Mouse (Mus musculus): Measurements from ENCODE around the gene E330021D16Rik. TPM values are rescaled to one million over a fixed set of nuclear protein-coding genes. Genes with fewer than 3 reads are reported as not detected.

Gene E330021D16Rik
- polyA plus RNA-seq, 1 experiment = not detected

DNA sequence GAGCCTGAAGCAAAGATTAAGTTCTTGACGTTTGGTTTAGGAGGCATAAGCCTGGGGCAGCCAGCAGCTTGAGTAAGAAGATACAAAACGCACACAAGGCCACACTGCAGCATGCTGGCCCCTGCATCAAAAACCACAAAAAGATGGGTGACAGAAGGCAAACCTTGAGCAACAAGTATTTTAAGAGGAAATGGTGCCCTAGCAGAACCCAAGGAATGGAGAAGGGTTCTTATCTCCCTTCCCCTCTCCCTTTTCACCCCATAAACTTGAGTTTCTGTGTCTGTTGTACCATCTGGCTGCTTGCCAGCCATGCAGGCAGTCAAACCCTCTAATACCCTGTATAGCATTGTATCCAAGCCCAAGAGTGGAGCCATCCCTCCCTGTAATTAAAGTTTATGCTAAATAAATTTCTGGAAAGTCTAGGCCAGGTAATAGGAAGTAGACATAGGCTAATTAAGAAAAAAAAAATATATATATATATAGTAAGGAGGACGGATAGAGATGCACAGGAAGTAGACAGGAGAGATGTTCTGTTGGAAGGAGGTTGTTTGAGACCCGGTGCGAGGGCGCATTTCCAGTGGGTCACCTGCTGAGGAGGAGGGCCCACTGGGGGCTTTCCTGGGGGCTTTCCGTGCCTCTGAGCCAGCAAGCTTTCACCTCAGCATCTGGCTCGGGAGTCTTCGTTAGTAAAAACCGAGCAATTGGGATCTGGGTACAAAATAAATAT is 16.0 kb upstream of the E330021D16Rik start:
- H3K4me1 ChIP-seq (ENCODE audit: control insufficient read depth, insufficient read depth, insufficient read length, low read length) = peaks cover 2% of the 10 kb centered on the region; the same call in 1 of the 2 replicates
- no peak overlapping the region for H3K27ac ChIP-seq (ENCODE audit: insufficient read depth, low read depth, low read length)
- 63% methylated on average over 10 of the region's 10 CpGs for WGBS
- no peaks in the 10 kb centered on the region for H3K27me3 ChIP-seq (ENCODE audit: control insufficient read depth, insufficient read depth, low read length)
- no peak overlapping the region for H3K4me3 ChIP-seq (ENCODE audit: low read depth, low read length)
- no peak for TF ChIP-seq POLR2A (IDR thresholded peaks at IDR 0.05; ENCODE audit: low read depth, low read length)
- H3K36me3 ChIP-seq (ENCODE audit: control insufficient read depth, insufficient read depth, low read length) = no peaks in the 10 kb centered on the region

DNA sequence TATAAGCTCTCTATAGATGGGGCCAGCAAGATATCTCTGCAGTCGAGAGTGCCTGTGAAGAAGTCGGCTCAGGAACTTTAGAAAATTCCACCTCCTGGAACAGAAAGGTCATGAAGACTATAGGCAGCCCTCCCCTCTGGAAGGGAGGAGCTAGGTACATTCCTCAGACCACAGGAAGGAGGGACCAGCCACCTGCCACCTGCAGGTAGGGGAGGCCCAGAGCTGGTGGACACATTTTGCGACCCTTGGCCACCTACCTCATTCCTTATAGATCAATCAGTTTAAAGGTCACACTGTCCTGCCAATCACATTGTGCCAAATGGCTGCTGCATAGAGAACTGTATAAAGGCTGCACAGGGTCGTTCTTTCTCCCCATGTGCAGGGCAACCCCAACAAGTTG is 14.1 kb upstream of the E330021D16Rik start:
- Histone ChIP-seq H3K4me1 (ENCODE audit: control insufficient read depth, insufficient read depth, insufficient read length, low read length) (peaks cover 4% of the 10 kb centered on the region; the same call in 1 of the 2 replicates), H3K4me3 (ENCODE audit: low read depth, low read length) (no peak overlapping the region), H3K27me3 (ENCODE audit: control insufficient read depth, insufficient read depth, low read length) (no peaks in the 10 kb centered on the region), H3K27ac (ENCODE audit: insufficient read depth, low read depth, low read length) (no peak overlapping the region; the same call in 1 of the 2 replicates), H3K36me3 (ENCODE audit: control insufficient read depth, insufficient read depth, low read length) (no peaks in the 10 kb centered on the region)
- TF ChIP-seq CTCF (IDR thresholded peaks at IDR 0.05; ENCODE audit: extremely low read depth, insufficient read length, insufficient replicate concordance, low read depth, low read length) (no peak), POLR2A (IDR thresholded peaks at IDR 0.05; ENCODE audit: low read depth, low read length) (no peak)
- 23% methylated on average over 4 of the region's 4 CpGs for WGBS

DNA sequence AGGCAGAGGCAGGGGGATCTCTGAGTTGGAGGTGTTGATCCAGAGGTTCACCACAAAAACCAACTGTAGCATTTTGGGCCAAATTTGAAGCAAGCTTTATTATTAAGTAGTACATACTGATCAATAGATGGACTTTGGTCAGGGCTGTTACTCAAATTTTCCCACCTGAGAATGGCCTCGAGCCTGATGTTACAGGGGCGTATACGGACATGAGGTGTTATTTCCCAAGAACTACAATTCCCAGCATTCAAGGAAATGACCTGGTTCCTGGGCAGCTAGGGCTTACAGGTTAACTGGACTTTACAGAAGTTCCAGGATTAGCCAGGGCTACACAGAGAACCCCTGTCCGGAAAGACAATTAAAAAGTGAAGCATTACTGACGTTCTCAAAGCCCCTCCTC is 13.0 kb upstream of the E330021D16Rik start:
- 70% methylated on average over 5 of the region's 5 CpGs for WGBS
- H3K4me1 ChIP-seq (ENCODE audit: control insufficient read depth, insufficient read depth, insufficient read length, low read length) = peaks cover 4% of the 10 kb centered on the region; the same call in 1 of the 2 replicates
- H3K27ac ChIP-seq (ENCODE audit: insufficient read depth, low read depth, low read length) = no peak overlapping the region
- no peaks in the 10 kb centered on the region for H3K27me3 ChIP-seq (ENCODE audit: control insufficient read depth, insufficient read depth, low read length)
- H3K4me3 ChIP-seq (ENCODE audit: low read depth, low read length) = no peak overlapping the region
- no peak for TF ChIP-seq CTCF (IDR thresholded peaks at IDR 0.05; ENCODE audit: extremely low read depth, insufficient read length, insufficient replicate concordance, low read depth, low read length)
- no peak for TF ChIP-seq POLR2A (IDR thresholded peaks at IDR 0.05; ENCODE audit: low read depth, low read length)
- no peaks in the 10 kb centered on the region for H3K36me3 ChIP-seq (ENCODE audit: control insufficient read depth, insufficient read depth, low read length)

DNA sequence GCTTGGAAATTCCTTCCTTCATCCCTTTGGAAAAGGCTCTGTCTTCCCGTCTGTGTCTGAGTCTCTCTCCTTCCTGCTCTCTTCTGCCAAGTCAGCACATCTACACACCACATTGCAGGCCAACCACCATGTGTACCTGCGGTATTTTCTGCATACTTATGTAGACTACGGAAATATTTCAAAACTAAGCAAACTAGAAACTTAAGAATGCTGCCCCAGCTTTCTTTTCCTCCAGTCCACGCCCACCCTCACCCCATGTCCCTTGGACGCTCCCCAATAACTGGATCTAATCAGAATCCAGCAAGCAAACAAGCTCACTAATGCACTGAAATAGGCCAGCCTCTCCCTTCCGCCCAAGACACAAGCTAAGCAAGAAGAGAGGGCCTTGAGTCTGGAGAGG is 11.9 kb upstream of the E330021D16Rik start:
- WGBS = 34% methylated on average over 6 of the region's 6 CpGs
- no peak overlapping the region for H3K27ac ChIP-seq (ENCODE audit: insufficient read depth, low read depth, low read length)

DNA sequence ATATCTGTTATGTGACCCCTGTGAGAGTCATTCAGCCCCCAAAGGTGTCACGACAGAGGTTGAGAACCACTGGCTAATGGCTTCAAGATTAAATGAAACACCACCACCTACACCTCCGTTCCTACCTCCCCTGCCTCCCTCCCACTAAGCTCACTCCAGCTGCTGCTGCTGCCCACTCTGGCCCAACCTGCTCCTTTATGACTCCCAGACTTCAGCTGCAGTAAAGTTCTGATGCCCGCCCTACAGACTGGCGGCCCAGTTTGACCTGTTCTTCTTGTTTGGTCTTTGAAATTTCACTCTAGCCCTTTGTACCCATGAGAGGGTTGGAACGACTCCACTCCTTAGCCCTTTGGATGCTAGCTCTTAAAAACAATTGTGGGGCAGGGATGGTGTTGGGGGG is 10.6 kb upstream of the E330021D16Rik start:
- no peaks in the 10 kb centered on the region for H3K27me3 ChIP-seq (ENCODE audit: control insufficient read depth, insufficient read depth, low read length)
- H3K4me3 ChIP-seq (ENCODE audit: low read depth, low read length) = no peak overlapping the region
- 33% methylated on average over 5 of the region's 5 CpGs for WGBS
- no peaks in the 10 kb centered on the region for H3K36me3 ChIP-seq (ENCODE audit: control insufficient read depth, insufficient read depth, low read length)
- H3K4me1 ChIP-seq (ENCODE audit: control insufficient read depth, insufficient read depth, insufficient read length, low read length) = peaks cover 4% of the 10 kb centered on the region; the same call in 1 of the 2 replicates
- TF ChIP-seq POLR2A (IDR thresholded peaks at IDR 0.05; ENCODE audit: low read depth, low read length) = no peak
- TF ChIP-seq CTCF (IDR thresholded peaks at IDR 0.05; ENCODE audit: extremely low read depth, insufficient read length, insufficient replicate concordance, low read depth, low read length) = no peak
- H3K27ac ChIP-seq (ENCODE audit: insufficient read depth, low read depth, low read length) = no peak overlapping the region

More for the DNA sequence above, 11.9 kb upstream of the E330021D16Rik start:
- Histone ChIP-seq H3K4me1 (ENCODE audit: control insufficient read depth, insufficient read depth, insufficient read length, low read length) (peaks cover 4% of the 10 kb centered on the region; the same call in 1 of the 2 replicates), H3K27me3 (ENCODE audit: control insufficient read depth, insufficient read depth, low read length) (no peaks in the 10 kb centered on the region), H3K36me3 (ENCODE audit: control insufficient read depth, insufficient read depth, low read length) (no peaks in the 10 kb centered on the region), H3K4me3 (ENCODE audit: low read depth, low read length) (no peak overlapping the region)
- TF ChIP-seq POLR2A (IDR thresholded peaks at IDR 0.05; ENCODE audit: low read depth, low read length) (no peak), CTCF (IDR thresholded peaks at IDR 0.05; ENCODE audit: extremely low read depth, insufficient read length, insufficient replicate concordance, low read depth, low read length) (no peak)

DNA sequence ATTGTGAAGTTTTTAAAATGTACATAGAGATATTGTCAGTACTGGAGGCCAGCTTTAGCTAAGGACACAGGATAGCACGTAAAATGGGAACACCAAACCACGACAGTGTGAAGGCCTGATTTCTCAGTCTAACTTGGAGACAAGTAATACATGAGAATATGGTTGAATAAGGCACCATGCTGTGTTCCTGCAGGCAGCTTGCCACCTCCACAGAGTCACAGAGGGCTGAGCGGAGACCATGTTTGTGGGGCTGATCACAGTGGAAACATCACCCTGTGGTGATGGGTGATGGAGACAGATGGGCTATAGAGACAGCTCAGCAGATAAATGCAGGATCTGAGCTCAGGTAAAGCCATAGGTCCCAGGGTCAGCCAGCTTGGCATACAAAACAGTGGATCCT is 8.8 kb upstream of the E330021D16Rik start:
- Histone ChIP-seq H3K4me3 (ENCODE audit: low read depth, low read length) (no peak overlapping the region), H3K4me1 (ENCODE audit: control insufficient read depth, insufficient read depth, insufficient read length, low read length) (peaks cover 2% of the 10 kb centered on the region; the same call in 1 of the 2 replicates), H3K27ac (ENCODE audit: insufficient read depth, low read depth, low read length) (no peak overlapping the region), H3K36me3 (ENCODE audit: control insufficient read depth, insufficient read depth, low read length) (no peaks in the 10 kb centered on the region), H3K27me3 (ENCODE audit: control insufficient read depth, insufficient read depth, low read length) (no peaks in the 10 kb centered on the region)
- TF ChIP-seq CTCF (IDR thresholded peaks at IDR 0.05; ENCODE audit: extremely low read depth, insufficient read length, insufficient replicate concordance, low read depth, low read length) (no peak), POLR2A (IDR thresholded peaks at IDR 0.05; ENCODE audit: low read depth, low read length) (no peak)
- 95% methylated on average over 3 of the region's 3 CpGs for WGBS

DNA sequence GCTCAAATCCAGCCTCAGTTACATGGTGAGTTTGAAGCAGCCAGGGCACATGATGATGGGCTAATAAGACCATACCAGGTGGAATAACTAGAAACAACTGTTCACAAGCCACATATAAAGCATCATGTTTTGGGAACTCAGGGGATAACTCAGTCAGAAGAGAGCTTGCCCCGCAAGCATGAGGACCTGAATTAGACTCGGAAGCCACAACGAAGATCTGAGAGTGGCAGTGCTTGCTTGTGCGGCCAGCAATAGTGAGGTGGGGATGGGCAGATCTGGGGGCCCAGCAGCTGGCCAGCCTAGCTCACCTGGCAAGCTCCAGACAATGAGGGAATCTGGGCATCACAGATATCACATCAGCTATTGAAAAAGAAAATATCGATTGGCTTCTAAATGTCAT is 7.8 kb upstream of the E330021D16Rik start:
- H3K36me3 ChIP-seq (ENCODE audit: control insufficient read depth, insufficient read depth, low read length) = no peaks in the 10 kb centered on the region
- H3K27me3 ChIP-seq (ENCODE audit: control insufficient read depth, insufficient read depth, low read length) = no peaks in the 10 kb centered on the region
- peaks cover 2% of the 10 kb centered on the region; the same call in 1 of the 2 replicates for H3K4me1 ChIP-seq (ENCODE audit: control insufficient read depth, insufficient read depth, insufficient read length, low read length)
- H3K27ac ChIP-seq (ENCODE audit: insufficient read depth, low read depth, low read length) = no peak overlapping the region
- H3K4me3 ChIP-seq (ENCODE audit: low read depth, low read length) = no peak overlapping the region
- no peak for TF ChIP-seq POLR2A (IDR thresholded peaks at IDR 0.05; ENCODE audit: low read depth, low read length)
- TF ChIP-seq CTCF (IDR thresholded peaks at IDR 0.05; ENCODE audit: extremely low read depth, insufficient read length, insufficient replicate concordance, low read depth, low read length) = no peak
- 90% methylated on average over 5 of the region's 5 CpGs for WGBS
